12 mouse cellular contexts compared by ENCODE assay signal in genomic region chr8:61665021-61665420, GRCm38 (mm10).
DNase-seq lines count a peak whose midpoint lies in the region; ATAC-seq lines count a peak whose summit lies in the region.
"Had no signal": no experiment of that assay in that cellular context is flagged by ENCODE, and none has a peak within 500 bp of the region (broad histone marks: within the 10 kb centered on the region; RNA-seq: fewer than 3 reads in every experiment).

No protein-coding gene starts in this region.

- no peaks in the 10 kb centered on the region for H3K27me3 ChIP-seq in hindbrain, embryonic 10.5 days (ENCODE audit: insufficient read depth, poor library complexity, severe bottlenecking)
- H3K27me3 ChIP-seq in hindbrain, embryonic 12.5 days = no peaks in the 10 kb centered on the region
- no peaks in the 10 kb centered on the region for H3K27me3 ChIP-seq in embryonic facial prominence, embryonic 12.5 days
- H3K27me3 ChIP-seq in forebrain, embryonic 16.5 days (replicated peaks; ENCODE audit: control insufficient read depth, insufficient read depth, low read length) = no peaks in the 10 kb centered on the region
- H3K27me3 ChIP-seq: embryonic facial prominence, embryonic 13.5 days had no signal

- peak; percentile 17 for DNase-seq in hindbrain, embryonic 10.5 days (ENCODE audit: low spot score)
- DNase-seq in 3T3-L1 (ENCODE audit: low read depth, low spot score) = peak; percentile 37
- DNase-seq in kidney, postnatal 10 days = peak; percentile 49
- no peak for DNase-seq in frontal cortex, postnatal 25 days (ENCODE audit: low spot score in 2 of 2)
- DNase-seq in layer of hippocampus, adult 11-12 months (ENCODE audit: low spot score) = no peak
- DNase-seq: right cerebral cortex, postnatal 25 days had no signal

- H3K4me1 ChIP-seq in hindbrain, embryonic 10.5 days (replicated peaks) = peaks cover 37% of the 10 kb centered on the region
- H3K4me1 ChIP-seq in hindbrain, embryonic 12.5 days = peaks cover 9% of the 10 kb centered on the region; the same call in 1 of the 2 replicates
- H3K4me1 ChIP-seq in embryonic facial prominence, embryonic 12.5 days = peaks cover 15% of the 10 kb centered on the region
- no peaks in the 10 kb centered on the region for H3K4me1 ChIP-seq in forebrain, embryonic 16.5 days (replicated peaks; ENCODE audit: control insufficient read depth, insufficient read depth, low read length)

- no peak overlapping the region for H3K4me3 ChIP-seq in hindbrain, embryonic 10.5 days
- H3K4me3 ChIP-seq in hindbrain, embryonic 12.5 days = no peak overlapping the region
- H3K4me3 ChIP-seq in embryonic facial prominence, embryonic 12.5 days = no peak overlapping the region
- no peak overlapping the region for H3K4me3 ChIP-seq in forebrain, embryonic 16.5 days (replicated peaks; ENCODE audit: low read length)
- H3K4me3 ChIP-seq: embryonic facial prominence, embryonic 13.5 days had no signal

- H3K4me2 ChIP-seq in hindbrain, embryonic 12.5 days (replicated peaks) = no peak overlapping the region
- H3K4me2 ChIP-seq in embryonic facial prominence, embryonic 12.5 days (replicated peaks) = no peak overlapping the region
- no peak overlapping the region for H3K4me2 ChIP-seq in forebrain, embryonic 16.5 days (ENCODE audit: low read length)
- H3K4me2 ChIP-seq: embryonic facial prominence, embryonic 13.5 days had no signal

- H3K9ac ChIP-seq in hindbrain, embryonic 12.5 days = no peak overlapping the region
- no peak overlapping the region for H3K9ac ChIP-seq in embryonic facial prominence, embryonic 12.5 days
- H3K9ac ChIP-seq in forebrain, embryonic 16.5 days (replicated peaks; ENCODE audit: low read depth, low read length) = no peak overlapping the region
- H3K9ac ChIP-seq: embryonic facial prominence, embryonic 13.5 days had no signal

- ATAC-seq in hindbrain, embryonic 12.5 days (ENCODE audit: low FRiP score) = no peak
- ATAC-seq in embryonic facial prominence, embryonic 12.5 days (ENCODE audit: insufficient number of reproducible peaks, insufficient read depth, low FRiP score, low TSS enrichment) = no peak
- ATAC-seq in forebrain, embryonic 16.5 days = no peak
- ATAC-seq: CD4-positive, CD25-positive, alpha-beta regulatory T cell, adult 4 months had no signal

- 53% methylated on average over 8 of the region's 8 CpGs for WGBS in hindbrain, embryonic 10.5 days
- 49% methylated on average over 8 of the region's 8 CpGs for WGBS in hindbrain, embryonic 12.5 days
- WGBS in embryonic facial prominence, embryonic 12.5 days = 17% methylated on average over 8 of the region's 8 CpGs
- 57% methylated on average over 8 of the region's 8 CpGs for WGBS in forebrain, embryonic 16.5 days

- peaks cover 10% of the 10 kb centered on the region; the same call in 1 of the 2 replicates for H3K36me3 ChIP-seq in hindbrain, embryonic 10.5 days
- no peaks in the 10 kb centered on the region for H3K36me3 ChIP-seq in hindbrain, embryonic 12.5 days
- peaks cover 12% of the 10 kb centered on the region; the same call in 1 of the 2 replicates for H3K36me3 ChIP-seq in embryonic facial prominence, embryonic 12.5 days
- H3K36me3 ChIP-seq in forebrain, embryonic 16.5 days (ENCODE audit: control insufficient read depth, insufficient read depth) = no peaks in the 10 kb centered on the region

- H3K9me3 ChIP-seq in hindbrain, embryonic 10.5 days = no peaks in the 10 kb centered on the region
- H3K9me3 ChIP-seq in hindbrain, embryonic 12.5 days (replicated peaks) = no peaks in the 10 kb centered on the region
- H3K9me3 ChIP-seq in embryonic facial prominence, embryonic 12.5 days = no peaks in the 10 kb centered on the region
- no peaks in the 10 kb centered on the region for H3K9me3 ChIP-seq in forebrain, embryonic 16.5 days (ENCODE audit: control insufficient read depth, low read length)
- H3K9me3 ChIP-seq: embryonic facial prominence, embryonic 13.5 days had no signal

- H3K27ac ChIP-seq in hindbrain, embryonic 10.5 days = no peak overlapping the region
- H3K27ac ChIP-seq in hindbrain, embryonic 12.5 days = no peak overlapping the region
- 0 out of 2 replicates have a peak overlapping the region, but pooled peaks have one; percentile 41 for H3K27ac ChIP-seq in embryonic facial prominence, embryonic 12.5 days
- no peak overlapping the region for H3K27ac ChIP-seq in forebrain, embryonic 16.5 days (ENCODE audit: low read length)
- H3K27ac ChIP-seq: embryonic facial prominence, embryonic 13.5 days; macrophage had no signal

Comparison
In these comparisons a context has a peak if more than half of its experiments do, and no peak if none do; other contexts are left out.
1. DNase-seq: peak in hindbrain, embryonic 10.5 days (single experiment), 3T3-L1 (single experiment) and kidney, postnatal 10 days (single experiment); none in frontal cortex, postnatal 25 days (0 of 2) and layer of hippocampus, adult 11-12 months (single experiment).